Mouse (Mus musculus): ENCODE measurements around the gene Exosc5. TPM values are rescaled to one million over a fixed set of nuclear protein-coding genes. Genes with fewer than 3 reads are reported as not detected.
A peak's percentile ranks its signal among the peaks of the same experiment; 100 is the strongest.

The Exosc5 gene
- total and polyA plus RNA-seq, 3 experiments: 109 to 134 TPM; not detected in 1

DNA sequence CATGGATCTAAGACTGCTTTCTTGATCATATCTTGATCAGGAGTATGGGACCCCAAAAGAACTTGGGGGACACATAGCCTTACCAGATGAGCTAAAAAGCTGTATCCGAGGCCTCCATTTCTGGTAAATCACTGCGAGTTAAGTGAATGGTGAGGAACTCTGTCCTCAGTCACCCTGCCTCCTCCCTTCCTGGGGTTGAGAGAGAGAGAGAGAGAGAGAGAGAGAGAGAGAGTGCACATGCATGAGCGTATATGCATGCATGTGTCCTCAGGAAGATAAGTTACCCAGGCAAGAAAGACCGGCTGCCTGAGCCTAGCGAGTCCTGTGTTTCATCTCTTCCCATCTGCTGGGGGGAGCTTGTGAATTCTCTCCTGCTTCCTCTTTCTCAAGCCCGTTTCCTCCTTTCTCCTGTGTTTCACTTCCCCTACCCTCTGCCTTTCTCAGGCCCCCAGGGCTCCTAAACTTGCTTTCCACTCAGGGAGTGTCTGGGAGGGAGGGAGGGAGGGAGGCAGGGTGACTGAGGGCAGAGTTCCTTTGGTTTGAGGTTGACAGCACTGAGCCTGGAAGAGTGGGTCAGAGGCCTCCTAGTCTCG, 47.7 kb downstream of the Exosc5 start:
- peaks cover 0 to 5% of the 10 kb centered on the region in 2 experiments; a peak in 1 of 4 replicates for H3K4me1 ChIP-seq (ENCODE audit: control insufficient read depth in 1 of 2, insufficient read depth in 2 of 2, low read length in 2 of 2)
- TF ChIP-seq MYC (IDR thresholded peaks at IDR 0.05; ENCODE audit: low read depth, low read length): peak; percentile 34; the same call in 1 of the 2 replicates
- peak; percentile 35; the same call in 1 of the 2 replicates for TF ChIP-seq SIN3A (IDR thresholded peaks at IDR 0.05; ENCODE audit: low read length)
- TF ChIP-seq GABPA (IDR thresholded peaks at IDR 0.05; ENCODE audit: low read depth, low read length): no peak
- TF ChIP-seq POLR2AphosphoS2 (IDR thresholded peaks at IDR 0.05; ENCODE audit: low read length): 0 out of 2 replicates have a peak, but pooled peaks have one; percentile 20
- TF ChIP-seq POLR2A (IDR thresholded peaks at IDR 0.05; ENCODE audit: control insufficient read depth in 1 of 2, insufficient read depth in 1 of 2, low read depth in 1 of 2, low read length in 2 of 2, poor library complexity in 1 of 2): 0 out of 4 replicates have a peak, but pooled peaks of 1 of the 2 experiments have one; percentile 34
- TF ChIP-seq RCOR1 (IDR thresholded peaks at IDR 0.05; ENCODE audit: low read depth, low read length): no peak
- peak; percentile 90 for TF ChIP-seq JUND (IDR thresholded peaks at IDR 0.05; ENCODE audit: low read depth, low read length)
- peak; percentile 48; the same call in 1 of the 2 replicates for TF ChIP-seq TAL1 (IDR thresholded peaks at IDR 0.05; ENCODE audit: low read length)
- TF ChIP-seq CTCF (IDR thresholded peaks at IDR 0.05 in 2 of 3, conservative IDR thresholded peaks at IDR 0.05 in 1 of 3; ENCODE audit: control insufficient read depth in 1 of 3, insufficient read depth in 1 of 3, low read depth in 2 of 3, low read length in 3 of 3, poor library complexity in 1 of 3, severe bottlenecking in 1 of 3): no peak
- H3K27me3 ChIP-seq (ENCODE audit: control insufficient read depth in 1 of 2, insufficient read depth in 2 of 2, low read length in 2 of 2): no peaks in the 10 kb centered on the region
- H3K9me3 ChIP-seq (replicated peaks; ENCODE audit: insufficient read depth, low read length): no peaks in the 10 kb centered on the region
- H3K36me3 ChIP-seq (ENCODE audit: control insufficient read depth in 1 of 2, insufficient read depth in 2 of 2, low read length in 2 of 2): peaks cover 5 to 17% of the 10 kb centered on the region in 2 experiments
- H3K27ac ChIP-seq (ENCODE audit: control insufficient read depth, low read depth, low read length): no peak overlapping the region
- no peak overlapping the region for H3K9ac ChIP-seq (ENCODE audit: control insufficient read depth, low read depth, low read length, poor library complexity, severe bottlenecking)
- DNase-seq (ENCODE audit: low read depth, low spot score): peak; percentile 67
- no peak overlapping the region for H3K4me3 ChIP-seq (ENCODE audit: control insufficient read depth in 1 of 2, insufficient read depth in 1 of 2, low read depth in 2 of 2, low read length in 2 of 2)
- peaks cover under 1% of the 10 kb centered on the region; the same call in 1 of the 2 replicates for H3K79me2 ChIP-seq (ENCODE audit: control insufficient read depth, insufficient read depth, low read length, poor library complexity)

DNA sequence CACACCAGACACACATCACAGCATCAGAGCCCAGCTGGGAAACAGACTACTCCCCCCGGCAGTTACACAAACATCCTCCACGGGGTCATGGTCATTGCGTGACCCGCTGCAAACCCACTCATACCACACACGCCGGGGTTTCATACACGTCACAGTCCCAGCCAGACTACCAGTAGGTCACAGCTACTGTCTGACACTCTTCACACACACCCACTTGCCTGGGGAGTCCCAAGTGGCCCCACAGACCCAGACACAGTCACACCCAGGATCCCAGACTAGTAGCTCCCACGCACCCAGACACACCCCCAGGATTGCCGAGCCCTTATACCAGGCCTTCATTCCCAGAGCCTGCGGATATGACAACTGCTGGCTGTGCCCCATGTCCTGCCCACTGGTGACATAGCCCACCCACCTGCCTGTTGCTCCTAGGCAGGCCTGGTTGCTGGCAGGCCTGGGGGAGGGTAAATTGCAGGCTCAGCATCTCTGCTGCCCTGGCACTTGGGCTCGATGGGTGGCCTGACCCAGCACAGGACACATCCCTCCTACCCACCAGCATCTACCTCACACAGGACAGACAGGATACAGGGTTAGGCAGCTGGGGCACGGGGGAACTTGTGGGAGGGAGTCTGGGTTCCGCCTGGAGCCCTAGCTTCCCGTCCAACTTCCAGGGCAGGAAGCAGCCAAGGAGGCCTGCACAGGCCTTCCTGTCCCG, 48.8 kb downstream of the Exosc5 start:
- Histone ChIP-seq H3K27ac (ENCODE audit: control insufficient read depth, low read depth, low read length) (no peak overlapping the region), H3K4me3 (ENCODE audit: control insufficient read depth in 1 of 2, insufficient read depth in 1 of 2, low read depth in 2 of 2, low read length in 2 of 2) (no peak overlapping the region), H3K36me3 (ENCODE audit: control insufficient read depth in 1 of 2, insufficient read depth in 2 of 2, low read length in 2 of 2) (peaks cover 5 to 14% of the 10 kb centered on the region in 2 experiments), H3K9ac (ENCODE audit: control insufficient read depth, low read depth, low read length, poor library complexity, severe bottlenecking) (no peak overlapping the region), H3K79me2 (ENCODE audit: control insufficient read depth, insufficient read depth, low read length, poor library complexity) (no peaks in the 10 kb centered on the region), H3K9me3 (replicated peaks; ENCODE audit: insufficient read depth, low read length) (no peaks in the 10 kb centered on the region), H3K4me1 (ENCODE audit: control insufficient read depth in 1 of 2, insufficient read depth in 2 of 2, low read length in 2 of 2) (peaks cover 0 to 5% of the 10 kb centered on the region in 2 experiments; a peak in 1 of 4 replicates), H3K27me3 (ENCODE audit: control insufficient read depth in 1 of 2, insufficient read depth in 2 of 2, low read length in 2 of 2) (no peaks in the 10 kb centered on the region)
- TF ChIP-seq E2F4 (IDR thresholded peaks at IDR 0.05; ENCODE audit: borderline replicate concordance, low read depth, low read length) (no peak), POLR2A (IDR thresholded peaks at IDR 0.05; ENCODE audit: control insufficient read depth in 1 of 2, insufficient read depth in 1 of 2, low read depth in 1 of 2, low read length in 2 of 2, poor library complexity in 1 of 2) (peak in 1 of 2 experiments; percentile 15; a peak in 2 of 4 replicates), ELF1 (IDR thresholded peaks at IDR 0.05; ENCODE audit: low read depth, low read length) (no peak), KAT2A (conservative IDR thresholded peaks at IDR 0.05; ENCODE audit: low read depth, low read length) (no peak)
- DNase-seq (ENCODE audit: low read depth, low spot score): peak; percentile 21

DNA sequence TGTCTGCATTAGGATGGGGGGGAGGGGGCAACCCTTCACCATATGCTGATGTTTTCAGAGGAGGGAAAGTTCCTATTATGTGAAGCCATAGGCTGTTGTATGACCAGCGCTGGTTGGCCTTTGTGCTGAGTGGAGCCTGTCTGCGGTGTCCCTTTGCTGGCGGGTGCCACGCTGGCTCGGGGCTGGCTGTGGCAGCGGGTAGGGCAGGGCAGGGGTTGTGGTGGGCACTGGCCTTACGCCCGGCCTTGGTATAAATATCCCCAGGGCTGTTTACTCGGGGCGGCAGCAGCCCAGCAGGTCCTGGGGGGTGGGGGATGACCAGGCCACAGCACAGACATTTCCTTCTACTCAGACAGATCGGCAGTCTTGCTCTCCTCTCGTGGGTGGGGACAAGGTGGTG, 51.0 kb downstream of the Exosc5 start:
- Histone ChIP-seq H3K4me1 (ENCODE audit: control insufficient read depth in 1 of 2, insufficient read depth in 2 of 2, low read length in 2 of 2) (peaks cover 0 to 5% of the 10 kb centered on the region in 2 experiments; a peak in 1 of 4 replicates), H3K79me2 (ENCODE audit: control insufficient read depth, insufficient read depth, low read length, poor library complexity) (no peaks in the 10 kb centered on the region), H3K9ac (ENCODE audit: control insufficient read depth, low read depth, low read length, poor library complexity, severe bottlenecking) (no peak overlapping the region), H3K4me3 (ENCODE audit: control insufficient read depth in 1 of 2, insufficient read depth in 1 of 2, low read depth in 2 of 2, low read length in 2 of 2) (no peak overlapping the region), H3K27me3 (ENCODE audit: control insufficient read depth in 1 of 2, insufficient read depth in 2 of 2, low read length in 2 of 2) (no peaks in the 10 kb centered on the region), H3K36me3 (ENCODE audit: control insufficient read depth in 1 of 2, insufficient read depth in 2 of 2, low read length in 2 of 2) (peaks cover 3 to 5% of the 10 kb centered on the region in 2 experiments), H3K27ac (ENCODE audit: control insufficient read depth, low read depth, low read length) (no peak overlapping the region), H3K9me3 (replicated peaks; ENCODE audit: insufficient read depth, low read length) (no peaks in the 10 kb centered on the region)
- no peak for DNase-seq (ENCODE audit: low read depth, low spot score)
- TF ChIP-seq MAZ (IDR thresholded peaks at IDR 0.05; ENCODE audit: low read depth, low read length) (no peak), ZMIZ1 (IDR thresholded peaks at IDR 0.05; ENCODE audit: low read depth, low read length) (0 out of 2 replicates have a peak, but pooled peaks have one; percentile 6), POLR2AphosphoS2 (IDR thresholded peaks at IDR 0.05; ENCODE audit: low read length) (0 out of 2 replicates have a peak, but pooled peaks have one; percentile 19)
